Mouse (Mus musculus) skeletal muscle tissue, postnatal 0 days (tissue): ENCODE results near the gene Atp6v1b1. TPM values are rescaled to one million over a fixed set of nuclear protein-coding genes. Genes with fewer than 3 reads are reported as not detected.

Experiments
- polyA plus RNA-seq: library from polyadenylated mRNA; unstranded; fragments of >200 nt; fragmentation: Nextera tagmentation; extraction: Ambion mirVana; gene quantifications from 2 replicates; pipeline ENCODE4 v1.2.1, GENCODE M21; 2015

Gene Atp6v1b1
- 0.15 TPM in 1 of 2 replicates, not detected in the other for polyA plus RNA-seq

DNA sequence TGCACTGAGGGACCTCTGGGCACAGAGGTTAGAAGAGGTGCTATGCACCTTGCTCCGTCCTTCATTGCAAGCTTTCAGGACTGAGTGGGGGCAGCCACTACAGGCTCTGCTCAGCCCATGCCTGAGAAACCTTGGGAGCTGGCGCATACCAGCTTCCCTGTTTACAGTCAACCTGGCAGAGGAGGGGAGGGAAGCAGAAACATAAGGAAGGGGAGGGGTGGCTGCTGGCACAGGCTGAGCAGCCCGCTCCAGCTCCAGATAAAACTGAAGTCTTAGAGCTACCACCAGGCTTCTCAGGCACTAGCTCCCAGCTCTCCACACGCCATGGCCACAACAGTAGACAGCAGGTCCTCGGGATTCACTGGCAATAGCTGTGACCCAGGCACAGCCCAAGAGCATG is at the start of gene Atp6v1b1:
TSS of gene Atp6v1b1 (plus strand) at position 230 of the 400 bp plus-strand sequence.

DNA sequence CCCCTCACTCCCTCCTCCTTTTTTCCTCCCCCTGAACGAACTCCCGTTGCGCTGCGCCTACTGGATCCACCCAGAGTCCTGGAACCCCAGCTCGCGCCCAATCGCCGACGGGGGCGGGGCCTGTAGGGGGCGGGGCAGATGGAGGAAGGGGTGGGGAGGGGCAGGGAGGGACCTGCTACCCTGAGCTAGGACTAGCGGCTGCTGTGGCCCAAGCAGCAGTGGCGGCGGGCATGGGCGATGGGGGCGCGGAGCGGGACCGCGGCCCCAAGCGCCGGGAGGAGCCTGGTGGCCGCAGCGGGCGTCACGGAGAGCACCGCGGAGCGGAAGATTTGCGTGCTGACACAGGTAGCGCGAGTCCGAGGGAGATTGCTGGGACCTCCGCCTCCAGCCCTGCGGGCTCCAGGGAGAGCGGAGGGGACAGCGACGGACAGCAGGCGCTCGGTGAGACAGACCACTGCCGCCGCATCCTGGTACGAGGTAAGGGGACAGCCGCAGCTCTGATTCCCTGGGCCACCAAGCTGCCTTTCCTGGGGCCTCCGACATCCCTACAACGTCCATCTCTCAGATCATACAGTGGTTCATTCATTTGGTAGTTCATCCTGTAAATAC is 31.6 kb upstream of the Atp6v1b1 start, which contains the start of gene Vax2:
TSS of gene Vax2 (plus strand) at position 198 of the 609 bp plus-strand sequence.

GRCm38 (mm10) chr6:83762344-83762743 is 19.6 kb downstream of the Atp6v1b1 start, which contains the start of gene Ankrd53:
Gene Ankrd53, plus strand, starts transcription at chr6:83762644.

DNA sequence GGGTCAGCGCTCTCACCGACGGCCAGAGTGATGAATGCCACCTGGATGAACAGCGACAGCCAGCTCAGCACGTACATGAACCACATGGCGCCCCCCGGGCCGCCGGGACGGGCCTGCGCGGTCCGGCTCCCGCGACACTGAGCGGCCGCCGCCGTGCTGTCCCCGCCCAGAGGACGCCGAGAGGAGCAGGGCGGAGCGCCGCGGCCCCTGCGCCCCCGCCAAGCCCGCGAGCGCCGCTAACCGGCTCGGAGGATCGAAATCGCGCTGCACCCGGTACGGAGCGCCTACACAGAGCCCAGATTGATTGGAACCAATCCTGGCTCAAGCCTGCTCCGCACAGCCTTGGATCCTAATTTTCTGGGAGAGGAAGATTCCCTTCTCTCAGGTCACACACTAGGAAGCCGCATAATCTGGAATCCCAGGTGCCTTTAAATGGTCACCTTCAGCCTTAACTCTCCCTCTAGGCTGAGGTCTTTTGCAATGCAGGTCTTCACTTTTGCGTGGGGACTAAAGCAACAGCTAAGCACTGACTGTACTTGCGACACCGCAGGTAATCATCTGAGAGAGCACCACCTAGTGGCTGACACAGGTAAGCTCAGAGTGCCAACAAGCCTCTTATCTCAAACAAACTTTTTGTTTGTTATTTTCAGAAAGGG is 33.0 kb downstream of the Atp6v1b1 start, which contains the start of gene Tex261:
TSS of gene Tex261 (minus strand) at position 176 of the 656 bp plus-strand sequence.

DNA sequence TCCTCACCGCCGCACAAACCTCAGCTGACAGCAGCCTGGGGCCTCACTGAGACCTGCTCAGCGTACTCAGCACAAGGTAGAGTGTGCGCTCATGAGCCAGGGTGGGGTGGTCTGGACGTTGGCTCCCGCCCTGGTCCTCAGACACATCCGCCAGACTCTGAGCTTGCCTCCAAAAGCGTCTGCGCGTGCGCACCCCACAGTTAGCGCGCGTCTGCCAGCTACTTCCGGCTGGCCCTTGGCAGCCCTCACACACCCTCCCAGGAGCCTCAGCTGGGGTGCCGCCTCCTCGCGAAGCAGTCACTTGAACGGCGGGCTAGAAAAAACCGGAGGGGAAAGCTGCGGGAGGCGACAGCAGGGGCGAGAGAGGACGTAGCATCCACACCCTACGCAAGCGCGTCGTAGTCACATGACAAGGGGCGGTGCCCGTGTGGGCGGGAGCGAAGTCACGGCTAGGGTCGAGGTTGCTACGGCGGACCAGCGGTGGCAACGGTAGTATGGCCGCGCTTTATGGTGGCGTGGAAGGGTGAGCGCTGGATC is 52.0 kb downstream of the Atp6v1b1 start, which contains the start of gene Nagk:
TSS of gene Nagk (plus strand) at position 223 of the 537 bp plus-strand sequence.

Other genes with a start within 250 kb of the Atp6v1b1 start
- gene Dguok, start 236.0 kb upstream of the Atp6v1b1 start, polyA plus RNA-seq: 45.9 and 47.1 TPM in 2 replicates
- 14.8 and 17.6 TPM in 2 replicates for gene Actg2, start 206.7 kb upstream of the Atp6v1b1 start, polyA plus RNA-seq
- 14.0 and 17.1 TPM in 2 replicates for gene Stambp, start 170.3 kb upstream of the Atp6v1b1 start, polyA plus RNA-seq
- 0.05 TPM in 1 of 2 replicates, not detected in the other for gene Clec4f, start 86.8 kb upstream of the Atp6v1b1 start, polyA plus RNA-seq
- gene Cd207, start 65.1 kb upstream of the Atp6v1b1 start, polyA plus RNA-seq: not detected in 2 replicates
- gene Vax2, start 31.7 kb upstream of the Atp6v1b1 start, polyA plus RNA-seq: 0.51 TPM in 1 of 2 replicates, not detected in the other
- gene Ankrd53, start 19.7 kb downstream of the Atp6v1b1 start, polyA plus RNA-seq: not detected in 2 replicates
- 56.6 and 72.7 TPM in 2 replicates for gene Tex261, start 32.8 kb downstream of the Atp6v1b1 start, polyA plus RNA-seq
- 36.5 and 44.6 TPM in 2 replicates for gene Nagk, start 52.0 kb downstream of the Atp6v1b1 start, polyA plus RNA-seq
- 10.9 and 12.3 TPM in 2 replicates for gene Paip2b, start 88.8 kb downstream of the Atp6v1b1 start, polyA plus RNA-seq
- gene Zfp638, start 124.1 kb downstream of the Atp6v1b1 start, polyA plus RNA-seq: 23.4 and 23.8 TPM in 2 replicates